Mouse (Mus musculus): ENCODE measurements at regions not wholly inside any gene's neighbourhood (a gene's known extent, or its start where the extent isn't known, plus 50 kb on each side); places are given as distances from the start of the nearest gene placed in this dataset.

DNA sequence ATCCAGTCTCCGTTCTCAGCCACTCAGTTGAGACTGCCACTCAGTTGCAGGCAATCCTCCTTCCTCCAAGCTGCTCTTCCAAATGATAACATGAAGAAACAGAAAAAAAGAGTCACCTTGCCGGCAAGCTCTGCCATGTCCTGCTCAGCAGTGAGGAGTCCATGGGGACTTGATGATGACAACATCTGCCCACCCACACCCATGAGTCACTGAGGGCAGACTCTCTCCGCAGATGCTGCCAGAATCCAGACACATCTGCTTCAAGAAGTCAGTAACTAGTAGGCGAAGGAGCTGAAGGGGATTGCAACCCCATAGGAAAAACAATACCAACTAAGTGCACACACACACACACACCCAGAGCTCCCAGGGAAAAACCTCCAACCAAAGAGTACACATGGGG, 263.9 kb upstream of the Nr4a3 start:
- Histone ChIP-seq H3K4me3 (ENCODE audit: low read depth, low read length) (no peak overlapping the region), H3K36me3 (replicated peaks; ENCODE audit: control insufficient read depth, insufficient read depth, low read length) (no peaks in the 10 kb centered on the region), H3K9ac (replicated peaks; ENCODE audit: low read depth, low read length) (no peak overlapping the region), H3K4me2 (ENCODE audit: low read depth, low read length) (no peak overlapping the region), H3K27me3 (ENCODE audit: control insufficient read depth, insufficient read depth, low read length) (no peaks in the 10 kb centered on the region), H3K4me1 (ENCODE audit: control insufficient read depth, insufficient read depth) (no peaks in the 10 kb centered on the region), H3K9me3 (replicated peaks; ENCODE audit: control insufficient read depth, low read length) (no peaks in the 10 kb centered on the region), H3K27ac (ENCODE audit: low read depth) (no peak overlapping the region)
- TF ChIP-seq CTCF (IDR thresholded peaks at IDR 0.05; ENCODE audit: low read depth) (no peak), EP300 (IDR thresholded peaks at IDR 0.05; ENCODE audit: low read depth) (no peak)
- WGBS = 76% methylated on average over 4 of the region's 4 CpGs
- ATAC-seq (ENCODE audit: insufficient read depth, low read depth) = no peak
- no peak for DNase-seq (ENCODE audit: low spot score)

GRCm38 (mm10) chr4:47796977-47797376, 248.0 kb upstream of the Nr4a3 start:
- H3K27ac ChIP-seq (ENCODE audit: low read depth) = no peak overlapping the region
- ATAC-seq (ENCODE audit: insufficient read depth, low read depth) (no peak), DNase-seq (ENCODE audit: low spot score) (no peak)
- H3K9ac ChIP-seq (replicated peaks; ENCODE audit: low read depth, low read length) = no peak overlapping the region
- no peaks in the 10 kb centered on the region for H3K4me1 ChIP-seq (ENCODE audit: control insufficient read depth, insufficient read depth)
- TF ChIP-seq CTCF (IDR thresholded peaks at IDR 0.05; ENCODE audit: low read depth) (no peak), EP300 (IDR thresholded peaks at IDR 0.05; ENCODE audit: low read depth) (no peak)
- H3K4me2 ChIP-seq (ENCODE audit: low read depth, low read length) = no peak overlapping the region
- no peaks in the 10 kb centered on the region for H3K27me3 ChIP-seq (ENCODE audit: control insufficient read depth, insufficient read depth, low read length)
- WGBS = 79% methylated on average over 4 of the region's 4 CpGs
- no peaks in the 10 kb centered on the region for H3K9me3 ChIP-seq (replicated peaks; ENCODE audit: control insufficient read depth, low read length)
- no peaks in the 10 kb centered on the region for H3K36me3 ChIP-seq (replicated peaks; ENCODE audit: control insufficient read depth, insufficient read depth, low read length)
- H3K4me3 ChIP-seq (ENCODE audit: low read depth, low read length) = no peak overlapping the region

- ATAC-seq (ENCODE audit: insufficient read depth, low read depth) (no peak), DNase-seq (ENCODE audit: low spot score) (no peak)
- Histone ChIP-seq H3K4me1 (ENCODE audit: control insufficient read depth, insufficient read depth) (no peaks in the 10 kb centered on the region), H3K9ac (replicated peaks; ENCODE audit: low read depth, low read length) (no peak overlapping the region), H3K27me3 (ENCODE audit: control insufficient read depth, insufficient read depth, low read length) (no peaks in the 10 kb centered on the region), H3K9me3 (replicated peaks; ENCODE audit: control insufficient read depth, low read length) (no peaks in the 10 kb centered on the region), H3K4me3 (ENCODE audit: low read depth, low read length) (no peak overlapping the region), H3K36me3 (replicated peaks; ENCODE audit: control insufficient read depth, insufficient read depth, low read length) (no peaks in the 10 kb centered on the region), H3K4me2 (ENCODE audit: low read depth, low read length) (no peak overlapping the region), H3K27ac (ENCODE audit: low read depth) (no peak overlapping the region)
- 90% methylated on average over 5 of the region's 5 CpGs for WGBS
- TF ChIP-seq CTCF (IDR thresholded peaks at IDR 0.05; ENCODE audit: low read depth) = no peak
- TF ChIP-seq EP300 (IDR thresholded peaks at IDR 0.05; ENCODE audit: low read depth) = no peak
These were observed 245.8 kb upstream of the Nr4a3 start for GRCm38 (mm10) chr4:47799165-47799564.

DNA sequence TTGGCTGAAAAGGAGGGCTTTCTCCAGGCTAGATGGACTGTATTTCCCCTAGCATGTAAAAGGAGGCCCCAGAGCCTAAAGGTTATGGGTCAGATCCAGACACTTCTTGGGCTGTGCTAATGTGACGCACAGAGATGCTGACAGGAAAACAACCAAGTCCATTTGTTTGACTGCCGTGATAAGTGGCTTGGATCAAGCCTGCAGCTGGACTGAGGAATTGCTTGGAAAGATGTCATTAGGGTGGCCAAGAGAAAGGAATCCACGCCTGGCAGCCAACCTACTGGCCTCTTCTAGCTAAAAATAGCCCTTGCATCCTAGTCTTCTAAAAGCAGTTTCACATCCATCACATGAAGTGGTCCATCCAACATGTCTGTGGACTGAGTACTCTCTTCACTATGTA, 241.8 kb upstream of the Nr4a3 start:
- no peaks in the 10 kb centered on the region for H3K4me1 ChIP-seq (ENCODE audit: control insufficient read depth, insufficient read depth)
- no peak overlapping the region for H3K4me3 ChIP-seq (ENCODE audit: low read depth, low read length)
- ATAC-seq (ENCODE audit: insufficient read depth, low read depth) (no peak), DNase-seq (ENCODE audit: low spot score) (peak; percentile 22)
- no peak overlapping the region for H3K9ac ChIP-seq (replicated peaks; ENCODE audit: low read depth, low read length)
- no peaks in the 10 kb centered on the region for H3K9me3 ChIP-seq (replicated peaks; ENCODE audit: control insufficient read depth, low read length)
- TF ChIP-seq CTCF (IDR thresholded peaks at IDR 0.05; ENCODE audit: low read depth) (no peak), EP300 (IDR thresholded peaks at IDR 0.05; ENCODE audit: low read depth) (no peak)
- no peak overlapping the region for H3K27ac ChIP-seq (ENCODE audit: low read depth)
- no peak overlapping the region for H3K4me2 ChIP-seq (ENCODE audit: low read depth, low read length)
- no peaks in the 10 kb centered on the region for H3K36me3 ChIP-seq (replicated peaks; ENCODE audit: control insufficient read depth, insufficient read depth, low read length)
- H3K27me3 ChIP-seq (ENCODE audit: control insufficient read depth, insufficient read depth, low read length) = no peaks in the 10 kb centered on the region
- WGBS = 16% methylated on average over 3 of the region's 3 CpGs

DNA sequence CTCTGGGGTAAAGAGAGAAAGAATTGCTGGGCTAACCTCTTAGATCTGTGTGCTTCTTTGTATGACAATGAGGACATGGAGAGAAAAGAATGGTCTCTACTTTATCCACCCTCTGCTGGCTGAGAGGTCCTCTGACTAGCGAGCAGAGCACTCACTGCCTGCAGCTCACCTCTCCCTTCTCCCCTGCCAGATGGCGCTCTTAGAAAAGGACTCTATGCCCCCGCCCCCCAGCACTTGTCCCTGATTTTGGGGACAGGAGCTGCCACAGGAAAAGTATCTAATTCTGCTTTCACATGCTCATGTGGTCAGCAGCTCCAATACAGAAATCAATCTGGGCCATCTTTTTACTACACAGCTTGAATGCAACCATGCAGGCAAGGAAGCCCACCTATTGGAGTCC, 237.1 kb upstream of the Nr4a3 start:
- no peak overlapping the region for H3K27ac ChIP-seq (ENCODE audit: low read depth)
- H3K9me3 ChIP-seq (replicated peaks; ENCODE audit: control insufficient read depth, low read length) = no peaks in the 10 kb centered on the region
- no peaks in the 10 kb centered on the region for H3K27me3 ChIP-seq (ENCODE audit: control insufficient read depth, insufficient read depth, low read length)
- TF ChIP-seq CTCF (IDR thresholded peaks at IDR 0.05; ENCODE audit: low read depth) = peak; percentile 6; the same call in 1 of the 2 replicates
- no peak for TF ChIP-seq EP300 (IDR thresholded peaks at IDR 0.05; ENCODE audit: low read depth)
- no peak for ATAC-seq (ENCODE audit: insufficient read depth, low read depth)
- DNase-seq (ENCODE audit: low spot score) = no peak
- H3K4me2 ChIP-seq (ENCODE audit: low read depth, low read length) = no peak overlapping the region
- no peaks in the 10 kb centered on the region for H3K36me3 ChIP-seq (replicated peaks; ENCODE audit: control insufficient read depth, insufficient read depth, low read length)
- H3K9ac ChIP-seq (replicated peaks; ENCODE audit: low read depth, low read length) = no peak overlapping the region
- WGBS = 27% methylated on average over 3 of the region's 3 CpGs
- H3K4me3 ChIP-seq (ENCODE audit: low read depth, low read length) = no peak overlapping the region
- H3K4me1 ChIP-seq (ENCODE audit: control insufficient read depth, insufficient read depth) = no peaks in the 10 kb centered on the region

- Histone ChIP-seq H3K4me1 (ENCODE audit: control insufficient read depth, insufficient read depth) (0 out of 2 replicates have a peak, but pooled peaks cover 4% of the 10 kb centered on the region), H3K27ac (ENCODE audit: low read depth) (no peak overlapping the region), H3K9ac (replicated peaks; ENCODE audit: low read depth, low read length) (no peak overlapping the region), H3K4me2 (ENCODE audit: low read depth, low read length) (peak overlapping the region; percentile 16; the same call in 1 of the 2 replicates), H3K9me3 (replicated peaks; ENCODE audit: control insufficient read depth, low read length) (no peaks in the 10 kb centered on the region), H3K36me3 (replicated peaks; ENCODE audit: control insufficient read depth, insufficient read depth, low read length) (no peaks in the 10 kb centered on the region), H3K27me3 (ENCODE audit: control insufficient read depth, insufficient read depth, low read length) (no peaks in the 10 kb centered on the region), H3K4me3 (ENCODE audit: low read depth, low read length) (no peak overlapping the region)
- WGBS = 39% methylated on average over 7 of the region's 7 CpGs
- TF ChIP-seq CTCF (IDR thresholded peaks at IDR 0.05; ENCODE audit: low read depth) (no peak), EP300 (IDR thresholded peaks at IDR 0.05; ENCODE audit: low read depth) (no peak)
- ATAC-seq (ENCODE audit: insufficient read depth, low read depth) (peak; percentile 24; the same call in 1 of the 2 replicates), DNase-seq (ENCODE audit: low spot score) (no peak)
These were observed 230.9 kb upstream of the Nr4a3 start for GRCm38 (mm10) chr4:47814030-47814429.

Data from heart, postnatal 0 days (tissue).